Comparison of ENCODE assay signal across 21 mouse cellular contexts in the genomic region with DNA sequence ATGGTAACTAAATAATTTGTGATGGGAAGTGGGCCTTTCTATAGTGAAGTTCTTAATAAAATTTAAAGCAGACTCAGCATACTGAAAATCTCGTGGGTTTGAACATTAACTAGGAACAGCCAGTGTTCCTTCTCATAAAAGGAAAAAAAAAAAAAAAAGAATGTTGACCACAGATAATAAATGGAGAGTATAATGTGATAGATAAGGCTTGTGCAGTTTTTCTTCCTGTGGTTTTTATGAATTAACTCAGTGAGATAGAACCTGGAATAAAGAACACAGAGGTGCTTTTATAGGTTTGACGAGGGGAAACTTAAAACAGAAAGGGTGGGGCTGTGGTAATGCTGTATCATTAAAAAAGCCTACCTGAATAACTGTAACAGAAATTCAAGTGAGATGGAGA. TPM values are rescaled to one million over a fixed set of nuclear protein-coding genes. Genes with fewer than 3 reads are reported as not detected.
"Had no signal": no experiment of that assay in that cellular context is flagged by ENCODE, and none has a peak within 500 bp of the region (broad histone marks: within the 10 kb centered on the region; RNA-seq: fewer than 3 reads in every experiment).

No protein-coding gene starts in this region.

- H3K9ac ChIP-seq: kidney, embryonic 15.5 days; liver, embryonic 13.5 days; midbrain, embryonic 13.5 days; neural tube, embryonic 13.5 days had no signal

- DNase-seq: kidney, adult 8-10 months; kidney, postnatal 10 days; kidney, postnatal 36 days; layer of hippocampus, postnatal 36 days; liver, embryonic 13.5 days; lung, adult 2 months; lung, postnatal 14 days; lung, postnatal 4 days; retina, postnatal 1 day; right cerebral cortex, postnatal 25 days; spleen, adult 18-20 months; thymus, postnatal 4 days had no signal

- H3K27me3 ChIP-seq: kidney, embryonic 15.5 days; liver, embryonic 13.5 days; midbrain, embryonic 13.5 days; neural tube, embryonic 13.5 days had no signal

- H3K4me3 ChIP-seq: kidney, embryonic 15.5 days; left cerebral cortex, adult 2 months; liver, embryonic 13.5 days; midbrain, embryonic 10.5 days; midbrain, embryonic 13.5 days; myocyte; neural tube, embryonic 13.5 days had no signal

- H3K4me2 ChIP-seq: kidney, embryonic 15.5 days; liver, embryonic 13.5 days; midbrain, embryonic 13.5 days; neural tube, embryonic 13.5 days had no signal

- H3K36me3 ChIP-seq: kidney, embryonic 15.5 days; liver, embryonic 13.5 days; midbrain, embryonic 10.5 days; midbrain, embryonic 13.5 days; neural tube, embryonic 13.5 days had no signal

- H3K4me1 ChIP-seq: kidney, embryonic 15.5 days; liver, embryonic 13.5 days; midbrain, embryonic 10.5 days; midbrain, embryonic 13.5 days; neural tube, embryonic 13.5 days had no signal

- H3K9me3 ChIP-seq: kidney, embryonic 15.5 days; liver, embryonic 13.5 days; midbrain, embryonic 10.5 days; midbrain, embryonic 13.5 days; neural tube, embryonic 13.5 days had no signal

- H3K27ac ChIP-seq: kidney, embryonic 15.5 days; left cerebral cortex, adult 2 months; liver, embryonic 13.5 days; midbrain, embryonic 10.5 days; midbrain, embryonic 13.5 days; neural tube, embryonic 13.5 days had no signal

- ATAC-seq: midbrain, embryonic 13.5 days; midbrain, embryonic 16.5 days had no signal

RNA-seq across cellular contexts. Expression of a gene that starts 15.3 kb away (rescaled TPM):
- total RNA-seq: megakaryocyte, adult 5-6 weeks; monocyte, adult 5-6 weeks had no signal
